Mouse (Mus musculus): ENCODE measurements around the gene Fam120a. TPM values are rescaled to one million over a fixed set of nuclear protein-coding genes. Genes with fewer than 3 reads are reported as not detected.

The Fam120a gene
- polyA plus RNA-seq, 1 experiment from 2014 or later = 28.6 TPM

- Histone ChIP-seq H3K4me2 (ENCODE audit: low read length) (no peak overlapping the region), H3K36me3 (ENCODE audit: insufficient read depth, low read length) (peaks cover 40% of the 10 kb centered on the region), H3K4me1 (replicated peaks; ENCODE audit: insufficient read depth, low read length) (no peaks in the 10 kb centered on the region), H3K27me3 (ENCODE audit: insufficient read depth, low read length) (no peaks in the 10 kb centered on the region), H3K27ac (no peak overlapping the region), H3K9ac (ENCODE audit: low read depth, low read length) (no peak overlapping the region), H3K9me3 (replicated peaks; ENCODE audit: low read length) (no peaks in the 10 kb centered on the region), H3K4me3 (replicated peaks; ENCODE audit: low read depth, low read length) (no peak overlapping the region)
- no peak for TF ChIP-seq CTCF (IDR thresholded peaks at IDR 0.05; ENCODE audit: low read depth)
- 85% methylated on average over 2 of the region's 2 CpGs for WGBS
- DNase-seq (ENCODE audit: low spot score) (no peak), ATAC-seq (replicated peaks; ENCODE audit: low FRiP score, low read depth) (no peak)
Observed at GRCm38 (mm10) chr13:48922712-48923111, 45.1 kb downstream of the Fam120a start.

GRCm38 (mm10) chr13:48921256-48921655 is 46.6 kb downstream of the Fam120a start:
- H3K36me3 ChIP-seq (ENCODE audit: insufficient read depth, low read length) = peaks cover 42% of the 10 kb centered on the region
- H3K4me3 ChIP-seq (replicated peaks; ENCODE audit: low read depth, low read length) = no peak overlapping the region
- DNase-seq (ENCODE audit: low spot score) (no peak), ATAC-seq (replicated peaks; ENCODE audit: low FRiP score, low read depth) (no peak)
- 81% methylated on average over 1 of the region's 1 CpGs for WGBS
- no peaks in the 10 kb centered on the region for H3K27me3 ChIP-seq (ENCODE audit: insufficient read depth, low read length)
- H3K9me3 ChIP-seq (replicated peaks; ENCODE audit: low read length) = no peaks in the 10 kb centered on the region
- H3K4me2 ChIP-seq (ENCODE audit: low read length) = no peak overlapping the region
- no peak for TF ChIP-seq CTCF (IDR thresholded peaks at IDR 0.05; ENCODE audit: low read depth)
- H3K9ac ChIP-seq (ENCODE audit: low read depth, low read length) = no peak overlapping the region
- no peaks in the 10 kb centered on the region for H3K4me1 ChIP-seq (replicated peaks; ENCODE audit: insufficient read depth, low read length)
- H3K27ac ChIP-seq = no peak overlapping the region

- no peaks in the 10 kb centered on the region for H3K4me1 ChIP-seq (replicated peaks; ENCODE audit: insufficient read depth, low read length)
- DNase-seq (ENCODE audit: low spot score) = no peak
- 75% methylated on average over 7 of the region's 7 CpGs for WGBS
- H3K27ac ChIP-seq = no peak overlapping the region
- no peak overlapping the region for H3K4me2 ChIP-seq (ENCODE audit: low read length)
- H3K9me3 ChIP-seq (replicated peaks; ENCODE audit: low read length) = no peaks in the 10 kb centered on the region
- no peak for TF ChIP-seq CTCF (IDR thresholded peaks at IDR 0.05; ENCODE audit: low read depth)
- H3K9ac ChIP-seq (ENCODE audit: low read depth, low read length) = no peak overlapping the region
- ATAC-seq (replicated peaks; ENCODE audit: low FRiP score, low read depth) = no peak
- no peaks in the 10 kb centered on the region for H3K27me3 ChIP-seq (ENCODE audit: insufficient read depth, low read length)
- no peak overlapping the region for H3K4me3 ChIP-seq (replicated peaks; ENCODE audit: low read depth, low read length)
- H3K36me3 ChIP-seq (ENCODE audit: insufficient read depth, low read length) = peaks cover 48% of the 10 kb centered on the region
Observed at GRCm38 (mm10) chr13:48919756-48920415, 47.9 kb downstream of the Fam120a start.

GRCm38 (mm10) chr13:48917113-48917599 is 50.7 kb downstream of the Fam120a start:
- Histone ChIP-seq H3K36me3 (ENCODE audit: insufficient read depth, low read length) (peaks cover 55% of the 10 kb centered on the region), H3K9ac (ENCODE audit: low read depth, low read length) (no peak overlapping the region), H3K27ac (no peak overlapping the region), H3K4me2 (ENCODE audit: low read length) (no peak overlapping the region), H3K9me3 (replicated peaks; ENCODE audit: low read length) (no peaks in the 10 kb centered on the region), H3K27me3 (ENCODE audit: insufficient read depth, low read length) (no peaks in the 10 kb centered on the region), H3K4me3 (replicated peaks; ENCODE audit: low read depth, low read length) (no peak overlapping the region), H3K4me1 (replicated peaks; ENCODE audit: insufficient read depth, low read length) (no peaks in the 10 kb centered on the region)
- 99% methylated on average over 3 of the region's 3 CpGs for WGBS
- TF ChIP-seq CTCF (IDR thresholded peaks at IDR 0.05; ENCODE audit: low read depth) = no peak
- no peak for DNase-seq (ENCODE audit: low spot score)
- no peak for ATAC-seq (replicated peaks; ENCODE audit: low FRiP score, low read depth)

- no peak for TF ChIP-seq CTCF (IDR thresholded peaks at IDR 0.05; ENCODE audit: low read depth)
- DNase-seq (ENCODE audit: low spot score) (no peak), ATAC-seq (replicated peaks; ENCODE audit: low FRiP score, low read depth) (no peak)
- WGBS = 87% methylated on average over 1 of the region's 1 CpGs
- Histone ChIP-seq H3K4me2 (ENCODE audit: low read length) (no peak overlapping the region), H3K9me3 (replicated peaks; ENCODE audit: low read length) (no peaks in the 10 kb centered on the region), H3K4me1 (replicated peaks; ENCODE audit: insufficient read depth, low read length) (no peaks in the 10 kb centered on the region), H3K9ac (ENCODE audit: low read depth, low read length) (no peak overlapping the region), H3K27me3 (ENCODE audit: insufficient read depth, low read length) (no peaks in the 10 kb centered on the region), H3K4me3 (replicated peaks; ENCODE audit: low read depth, low read length) (no peak overlapping the region), H3K36me3 (ENCODE audit: insufficient read depth, low read length) (peaks cover 44% of the 10 kb centered on the region), H3K27ac (no peak overlapping the region)
Observed at GRCm38 (mm10) chr13:48913680-48914079, 54.1 kb downstream of the Fam120a start.

GRCm38 (mm10) chr13:48913141-48913540 is 54.7 kb downstream of the Fam120a start:
- DNase-seq (ENCODE audit: low spot score) = no peak
- peaks cover 48% of the 10 kb centered on the region for H3K36me3 ChIP-seq (ENCODE audit: insufficient read depth, low read length)

More at GRCm38 (mm10) chr13:48913141-48913540, 54.7 kb downstream of the Fam120a start:
- Histone ChIP-seq H3K4me3 (replicated peaks; ENCODE audit: low read depth, low read length) (no peak overlapping the region), H3K4me1 (replicated peaks; ENCODE audit: insufficient read depth, low read length) (no peaks in the 10 kb centered on the region), H3K27ac (no peak overlapping the region), H3K27me3 (ENCODE audit: insufficient read depth, low read length) (no peaks in the 10 kb centered on the region), H3K9me3 (replicated peaks; ENCODE audit: low read length) (no peaks in the 10 kb centered on the region), H3K4me2 (ENCODE audit: low read length) (no peak overlapping the region), H3K9ac (ENCODE audit: low read depth, low read length) (no peak overlapping the region)
- WGBS = 87% methylated on average over 3 of the region's 3 CpGs
- no peak for TF ChIP-seq CTCF (IDR thresholded peaks at IDR 0.05; ENCODE audit: low read depth)
- ATAC-seq (replicated peaks; ENCODE audit: low FRiP score, low read depth) = no peak
